Mouse (Mus musculus): ENCODE measurements around the gene Stambp. TPM values are rescaled to one million over a fixed set of nuclear protein-coding genes. Genes with fewer than 3 reads are reported as not detected.
"Not testable (repeated sequence)": the region's sequence is repeated elsewhere in the genome, so short reads cannot be mapped to it uniquely, and the experiment has no call there.

Gene Stambp
- polyA plus RNA-seq, 1 experiment = 24.6 TPM

DNA sequence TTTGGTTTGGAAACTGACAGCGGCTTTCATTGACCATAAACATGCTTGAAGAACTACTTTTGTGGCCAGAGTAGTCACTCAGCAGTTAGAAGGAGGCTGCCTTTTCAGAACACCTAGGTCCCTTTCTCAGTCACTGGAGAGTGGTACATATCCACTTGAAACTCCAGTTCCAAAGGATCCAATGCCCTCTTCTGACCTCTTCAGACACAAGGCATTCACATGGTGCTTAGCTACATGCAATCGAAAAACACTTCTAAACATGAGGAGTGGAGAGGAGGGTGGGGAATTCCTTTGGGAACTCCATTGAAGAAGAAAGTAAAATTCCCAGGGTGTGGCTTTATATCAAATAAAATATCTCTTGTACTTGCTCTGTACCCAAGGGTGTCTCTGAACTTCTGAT, 22.5 kb upstream of the Stambp start:
- H3K27ac ChIP-seq (ENCODE audit: insufficient read depth, low read length) = no peak overlapping the region
- peaks cover 4% of the 10 kb centered on the region; the same call in 1 of the 2 replicates for H3K4me1 ChIP-seq (ENCODE audit: control insufficient read depth, insufficient read depth, low read length)
- TF ChIP-seq POLR2A (IDR thresholded peaks at IDR 0.05; ENCODE audit: low read depth, low read length) (no peak), CTCF (IDR thresholded peaks at IDR 0.05; ENCODE audit: borderline replicate concordance, insufficient read depth, low read length) (no peak)
- no peak overlapping the region for H3K4me3 ChIP-seq (ENCODE audit: insufficient read depth, low read length)

DNA sequence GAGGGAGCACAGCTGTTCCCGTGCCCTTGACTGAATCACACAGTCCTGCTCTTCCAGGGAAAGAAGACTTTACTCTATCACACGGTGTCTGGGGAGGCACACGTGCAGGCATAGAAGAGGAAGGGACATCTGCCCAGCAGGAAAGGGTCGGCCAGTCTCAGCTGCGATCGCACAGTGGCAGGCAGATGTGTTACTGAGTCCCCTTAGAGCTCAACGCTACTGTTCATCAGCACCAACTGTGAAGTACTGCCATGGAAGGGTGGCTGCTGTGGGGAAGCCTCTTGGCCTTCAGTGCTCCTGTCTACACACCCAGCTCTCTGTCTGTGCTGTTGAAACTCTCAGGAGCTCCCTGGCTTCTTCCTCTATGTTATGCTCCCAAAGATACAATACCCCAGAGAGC, 21.4 kb upstream of the Stambp start:
- Histone ChIP-seq H3K27ac (ENCODE audit: insufficient read depth, low read length) (no peak overlapping the region), H3K4me3 (ENCODE audit: insufficient read depth, low read length) (no peak overlapping the region), H3K4me1 (ENCODE audit: control insufficient read depth, insufficient read depth, low read length) (peaks cover 4% of the 10 kb centered on the region; the same call in 1 of the 2 replicates)
- no peak for TF ChIP-seq POLR2A (IDR thresholded peaks at IDR 0.05; ENCODE audit: low read depth, low read length)
- TF ChIP-seq CTCF (IDR thresholded peaks at IDR 0.05; ENCODE audit: borderline replicate concordance, insufficient read depth, low read length) = no peak

DNA sequence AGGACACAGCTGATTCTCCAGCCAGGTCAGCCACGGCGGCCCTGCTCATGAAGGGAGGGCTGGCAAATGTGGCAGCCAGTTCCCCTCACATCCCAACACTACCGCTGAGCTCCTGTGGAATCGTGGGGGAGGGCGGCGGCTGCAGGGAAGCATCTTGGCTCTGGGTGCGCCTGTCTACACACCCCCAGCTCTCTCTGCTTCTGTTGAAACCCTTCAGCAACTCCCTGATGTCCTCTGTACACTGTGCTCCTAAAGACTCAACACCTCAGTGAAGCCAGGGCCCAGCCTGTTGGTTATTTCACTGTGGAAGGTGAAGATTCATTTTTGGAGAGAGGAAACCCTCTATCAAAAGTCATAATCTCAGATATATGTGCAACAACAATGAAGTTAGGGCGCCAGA, 19.5 kb upstream of the Stambp start:
- H3K27ac ChIP-seq (ENCODE audit: insufficient read depth, low read length) = no peak overlapping the region
- TF ChIP-seq POLR2A (IDR thresholded peaks at IDR 0.05; ENCODE audit: low read depth, low read length) = no peak
- no peak for TF ChIP-seq CTCF (IDR thresholded peaks at IDR 0.05; ENCODE audit: borderline replicate concordance, insufficient read depth, low read length)
- H3K4me1 ChIP-seq (ENCODE audit: control insufficient read depth, insufficient read depth, low read length) = no peaks in the 10 kb centered on the region
- no peak overlapping the region for H3K4me3 ChIP-seq (ENCODE audit: insufficient read depth, low read length)

DNA sequence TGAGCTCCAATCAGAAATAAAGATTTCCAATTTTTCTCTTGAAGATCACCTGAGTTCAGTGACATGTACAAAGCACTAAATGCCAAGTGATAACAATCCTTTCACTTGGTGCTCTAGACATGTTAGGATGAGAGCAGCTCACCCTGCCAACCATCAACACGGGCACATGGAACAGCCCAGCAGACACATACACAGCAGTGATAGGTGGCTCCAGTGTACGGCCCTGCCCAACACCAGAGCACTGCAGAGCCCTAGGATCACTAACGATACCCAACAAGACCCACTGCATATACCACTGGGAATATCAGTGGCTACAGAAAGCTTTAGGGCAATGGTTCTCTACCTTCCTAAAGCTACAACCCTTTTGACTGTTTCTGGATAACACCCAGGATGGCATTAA, 17.8 kb upstream of the Stambp start:
- Histone ChIP-seq H3K4me1 (ENCODE audit: control insufficient read depth, insufficient read depth, low read length) (no peaks in the 10 kb centered on the region), H3K4me3 (ENCODE audit: insufficient read depth, low read length) (no peak overlapping the region), H3K27ac (ENCODE audit: insufficient read depth, low read length) (no peak overlapping the region)
- TF ChIP-seq POLR2A (IDR thresholded peaks at IDR 0.05; ENCODE audit: low read depth, low read length) = no peak
- no peak for TF ChIP-seq CTCF (IDR thresholded peaks at IDR 0.05; ENCODE audit: borderline replicate concordance, insufficient read depth, low read length)

GRCm38 (mm10) chr6:83587191-83587590, 14.7 kb upstream of the Stambp start:
- not testable (repeated sequence) for H3K4me3 ChIP-seq (ENCODE audit: insufficient read depth, low read length); H3K27ac ChIP-seq (ENCODE audit: insufficient read depth, low read length); H3K4me1 ChIP-seq (ENCODE audit: control insufficient read depth, insufficient read depth, low read length)

GRCm38 (mm10) chr6:83585328-83585727, 12.8 kb upstream of the Stambp start:
- not testable (repeated sequence) for H3K27ac ChIP-seq (ENCODE audit: insufficient read depth, low read length); H3K4me3 ChIP-seq (ENCODE audit: insufficient read depth, low read length); H3K4me1 ChIP-seq (ENCODE audit: control insufficient read depth, insufficient read depth, low read length)

DNA sequence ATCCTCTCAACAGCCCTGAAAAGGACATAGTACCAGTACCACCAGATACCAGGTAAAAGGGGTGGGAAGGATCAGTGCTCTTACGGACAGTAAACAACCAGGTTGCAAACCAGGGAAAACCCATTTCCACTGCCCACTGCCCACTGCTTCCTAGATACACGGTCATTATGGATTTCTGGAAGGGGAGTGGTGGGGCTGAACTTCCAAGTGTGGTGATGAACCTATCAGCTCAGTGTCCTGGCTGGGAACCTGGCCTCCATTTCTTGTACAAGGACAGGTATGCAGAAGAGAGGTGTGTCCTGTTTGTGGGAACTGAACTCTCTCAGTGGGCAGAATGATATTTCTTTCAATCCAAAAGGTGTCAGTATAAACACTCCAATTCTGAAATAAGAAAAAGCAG, 11.1 kb upstream of the Stambp start:
- peaks cover 5% of the 10 kb centered on the region; the same call in 1 of the 2 replicates for H3K4me1 ChIP-seq (ENCODE audit: control insufficient read depth, insufficient read depth, low read length)

DNA sequence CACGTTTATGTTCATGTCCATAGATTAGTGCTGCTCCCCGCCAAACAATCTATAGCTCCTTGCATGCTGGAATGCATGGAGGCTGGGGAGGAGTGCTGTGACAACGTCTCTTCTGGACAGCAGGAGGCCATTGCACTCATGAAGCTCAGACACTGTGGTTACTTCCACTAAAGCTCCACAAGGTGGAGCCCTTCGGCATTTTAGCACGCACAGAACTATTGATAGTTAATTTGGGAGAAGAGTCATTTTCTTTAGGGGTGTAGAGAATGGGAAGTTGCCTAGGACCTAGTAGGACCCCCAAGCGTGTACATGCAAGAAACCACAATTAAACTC, 10.4 kb upstream of the Stambp start:
- H3K4me3 ChIP-seq (ENCODE audit: insufficient read depth, low read length) = no peak overlapping the region
- peaks cover 5% of the 10 kb centered on the region; the same call in 1 of the 2 replicates for H3K4me1 ChIP-seq (ENCODE audit: control insufficient read depth, insufficient read depth, low read length)
- no peak overlapping the region for H3K27ac ChIP-seq (ENCODE audit: insufficient read depth, low read length)
- TF ChIP-seq POLR2A (IDR thresholded peaks at IDR 0.05; ENCODE audit: low read depth, low read length) (no peak), CTCF (IDR thresholded peaks at IDR 0.05; ENCODE audit: borderline replicate concordance, insufficient read depth, low read length) (peak; percentile 43; the same call in 1 of the 2 replicates)

More for the DNA sequence above, 11.1 kb upstream of the Stambp start:
- TF ChIP-seq CTCF (IDR thresholded peaks at IDR 0.05; ENCODE audit: borderline replicate concordance, insufficient read depth, low read length) = no peak
- TF ChIP-seq POLR2A (IDR thresholded peaks at IDR 0.05; ENCODE audit: low read depth, low read length) = no peak
- no peak overlapping the region for H3K4me3 ChIP-seq (ENCODE audit: insufficient read depth, low read length)
- H3K27ac ChIP-seq (ENCODE audit: insufficient read depth, low read length) = no peak overlapping the region

- H3K4me3 ChIP-seq (ENCODE audit: insufficient read depth, low read length) = no peak overlapping the region
- TF ChIP-seq CTCF (IDR thresholded peaks at IDR 0.05; ENCODE audit: borderline replicate concordance, insufficient read depth, low read length) (no peak), POLR2A (IDR thresholded peaks at IDR 0.05; ENCODE audit: low read depth, low read length) (no peak)
Measured at GRCm38 (mm10) chr6:83582135-83582937, 9.8 kb upstream of the Stambp start.

GRCm38 (mm10) chr6:83577534-83577933, 5.0 kb upstream of the Stambp start:
- TF ChIP-seq CTCF (IDR thresholded peaks at IDR 0.05; ENCODE audit: borderline replicate concordance, insufficient read depth, low read length) (no peak), POLR2A (IDR thresholded peaks at IDR 0.05; ENCODE audit: low read depth, low read length) (no peak)
- Histone ChIP-seq H3K4me3 (ENCODE audit: insufficient read depth, low read length) (no peak overlapping the region), H3K4me1 (ENCODE audit: control insufficient read depth, insufficient read depth, low read length) (peaks cover 5% of the 10 kb centered on the region; the same call in 1 of the 2 replicates), H3K27ac (ENCODE audit: insufficient read depth, low read length) (no peak overlapping the region)

More at GRCm38 (mm10) chr6:83582135-83582937, 9.8 kb upstream of the Stambp start:
- H3K4me1 ChIP-seq (ENCODE audit: control insufficient read depth, insufficient read depth, low read length) = peaks cover 5% of the 10 kb centered on the region; the same call in 1 of the 2 replicates
- no peak overlapping the region for H3K27ac ChIP-seq (ENCODE audit: insufficient read depth, low read length)

All from embryonic fibroblast, embryonic 13.5 days (primary cell).